Mouse (Mus musculus) gastrocnemius, postnatal 4 days (tissue): ENCODE measurements around the gene Ldlr. TPM values are rescaled to one million over a fixed set of nuclear protein-coding genes. Genes with fewer than 3 reads are reported as not detected.
"Not testable (repeated sequence)": the region's sequence is repeated elsewhere in the genome, so short reads cannot be mapped to it uniquely, and the experiment has no call there.

Source experiments
- DNase-seq, 2 experiments: peaks; one replicate each; pipeline ENCODE4 v3.0.0; 2021 to 2022; ENCODE audit warnings: low spot score in 2 of 2, mixed read lengths in 2 of 2
- long read RNA-seq, 2 experiments: library from polyadenylated mRNA; stranded (forward); transcript quantifications; one replicate each; pipeline ENCODE4 v2.0.0; 2021
- total RNA-seq, 2 experiments: library from RNA; stranded (reverse); gene quantifications; 2 replicates each; pipeline ENCODE4 v1.2.3; 2021

Ldlr gene
- total RNA-seq: 10 to 100 TPM; 25.6 to 37.2 TPM
- long read RNA-seq, experiment 1, full-length matches to known transcripts: 14 of 25 reads
- long read RNA-seq, experiment 1, partial matches to known transcripts: 3 of 25 reads
- long read RNA-seq, experiment 1, other reads (novel, unspliced or antisense): 8 of 25 reads
- long read RNA-seq, experiment 2, full-length matches to known transcripts: 23 of 33 reads
- long read RNA-seq, experiment 2, partial matches to known transcripts: 9 of 33 reads
- long read RNA-seq, experiment 2, other reads (novel, unspliced or antisense): 1 of 33 reads

- peak; percentile 75 to 91 for DNase-seq
These were observed at the start of gene Ldlr for GRCm38 (mm10) chr9:21723377-21724146. Ldlr (plus strand) TSS chr9:21723483.

- no peak for DNase-seq
These were observed 45.6 kb upstream of the Ldlr start for GRCm38 (mm10) chr9:21677706-21678105.

GRCm38 (mm10) chr9:21680448-21680847 lies 42.8 kb upstream of the Ldlr start:
- no peak for DNase-seq

DNA sequence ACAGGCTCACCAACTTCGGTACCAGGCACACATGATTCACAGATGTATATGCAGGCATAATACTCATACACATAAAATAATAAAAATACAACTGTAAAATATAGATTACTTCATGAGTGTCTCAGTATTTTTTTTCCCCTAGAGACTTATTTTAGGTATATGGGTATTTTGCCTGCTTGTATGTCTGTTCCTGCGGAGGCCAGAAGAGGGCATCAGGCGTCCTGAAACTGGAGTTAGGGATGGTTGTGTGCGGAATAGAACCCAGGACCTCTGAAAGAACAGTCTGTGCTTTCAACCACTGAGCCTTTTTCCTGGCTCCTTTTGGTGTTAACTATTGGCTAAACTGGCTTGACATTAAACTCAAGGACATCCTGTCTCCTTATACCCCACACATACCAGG lies 40.5 kb upstream of the Ldlr start:
- no peak for DNase-seq

- no peak for DNase-seq
These were observed 39.4 kb upstream of the Ldlr start for GRCm38 (mm10) chr9:21683897-21684296.

GRCm38 (mm10) chr9:21688554-21688953 lies 34.7 kb upstream of the Ldlr start:
- DNase-seq: no peak

DNA sequence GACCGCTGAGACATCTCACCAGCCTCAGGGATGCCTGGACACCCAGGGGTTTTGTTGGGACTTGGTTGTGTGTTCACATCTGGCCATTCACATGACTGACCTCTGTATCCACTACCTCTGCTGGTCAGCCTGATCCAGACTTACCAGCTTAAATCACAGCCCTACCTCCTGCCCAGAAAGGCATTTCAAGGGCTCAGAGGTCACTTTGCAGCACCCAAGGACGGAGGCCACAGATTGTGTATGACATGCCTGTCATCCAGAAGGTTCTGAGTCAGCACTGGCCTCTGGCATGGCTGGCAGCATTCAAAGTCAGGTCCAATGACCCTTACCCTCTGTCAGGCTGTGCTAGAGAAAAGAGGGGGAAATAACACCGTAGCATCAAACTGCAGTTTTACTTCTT lies 33.3 kb upstream of the Ldlr start:
- DNase-seq: no peak

- DNase-seq: peak in 1 of 2 experiments; percentile 32
These were observed 31.4 kb upstream of the Ldlr start for GRCm38 (mm10) chr9:21691862-21692261.

DNA sequence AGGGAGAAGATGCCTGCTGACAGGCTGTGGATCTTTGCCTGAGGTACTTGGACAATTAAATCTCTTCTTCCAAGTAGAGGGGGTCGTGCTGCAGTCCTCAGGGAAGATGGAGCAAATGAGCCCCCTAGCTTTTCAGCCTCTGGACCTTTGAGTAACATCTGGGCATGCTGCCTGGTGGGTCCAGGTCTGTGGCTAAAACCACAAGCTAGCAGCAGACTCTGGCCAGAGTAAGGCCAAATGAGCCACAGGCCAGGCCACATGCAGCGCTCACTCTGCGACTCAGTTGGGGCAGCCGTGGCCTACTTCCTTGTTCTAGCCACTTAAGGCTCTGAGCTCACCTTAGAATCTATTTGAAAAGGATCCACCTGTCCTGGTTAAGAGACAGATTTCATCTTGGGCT lies 30.8 kb upstream of the Ldlr start:
- no peak for DNase-seq

DNA sequence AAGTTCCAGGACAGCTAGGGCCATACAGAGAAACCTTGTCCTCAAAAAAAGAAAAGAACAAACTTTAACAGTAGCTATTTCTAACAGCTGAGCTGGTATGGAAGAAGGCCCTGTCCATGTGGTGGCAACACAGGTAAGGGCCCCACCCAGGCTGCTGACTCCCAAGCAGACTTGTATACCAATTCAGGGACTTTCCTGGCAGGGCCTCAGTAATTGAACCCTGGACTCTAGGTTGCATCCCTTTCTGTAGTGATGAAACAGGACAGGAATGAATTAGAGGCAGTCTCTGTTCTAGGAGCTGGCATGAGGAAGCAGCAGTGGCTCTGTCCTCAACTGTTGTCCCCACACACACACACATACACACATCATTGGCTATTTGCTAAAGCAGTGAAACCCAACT lies 29.2 kb upstream of the Ldlr start:
- DNase-seq: no peak

DNA sequence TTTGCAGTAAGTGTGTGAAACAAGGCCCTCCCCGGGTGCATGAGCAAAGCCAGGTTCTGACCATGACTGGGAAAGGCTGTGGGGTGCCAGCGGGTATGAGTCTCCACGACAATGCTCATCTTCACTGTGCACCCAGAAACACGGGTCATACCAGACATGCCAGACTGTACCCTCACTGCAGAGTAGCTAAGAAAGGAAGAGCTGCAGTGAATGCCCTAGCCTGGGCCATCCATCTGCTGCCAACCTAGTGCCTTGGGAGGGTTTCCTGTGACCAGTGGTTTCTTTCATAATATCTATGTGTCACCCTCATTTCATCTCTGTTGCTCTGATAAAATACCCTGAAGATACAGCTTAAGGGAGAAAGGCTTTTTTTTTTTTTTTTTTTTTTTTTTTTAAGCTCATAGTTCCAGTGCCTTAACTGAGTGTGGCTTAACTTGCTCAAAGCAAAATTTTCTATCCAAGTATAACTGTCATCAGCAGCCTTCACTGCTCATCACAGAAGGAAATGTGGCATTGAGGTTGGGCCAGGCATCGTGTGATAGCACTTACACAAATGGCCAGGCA lies 28.0 kb upstream of the Ldlr start:
- no peak for DNase-seq

- DNase-seq: no peak
These were observed 26.2 kb upstream of the Ldlr start for GRCm38 (mm10) chr9:21697121-21697520.

- not testable (repeated sequence) for DNase-seq
These were observed 24.0 kb upstream of the Ldlr start for GRCm38 (mm10) chr9:21699280-21699679.

GRCm38 (mm10) chr9:21701091-21701490 lies 22.2 kb upstream of the Ldlr start:
- DNase-seq: no peak

GRCm38 (mm10) chr9:21703494-21703893 lies 19.8 kb upstream of the Ldlr start:
- no peak for DNase-seq

DNA sequence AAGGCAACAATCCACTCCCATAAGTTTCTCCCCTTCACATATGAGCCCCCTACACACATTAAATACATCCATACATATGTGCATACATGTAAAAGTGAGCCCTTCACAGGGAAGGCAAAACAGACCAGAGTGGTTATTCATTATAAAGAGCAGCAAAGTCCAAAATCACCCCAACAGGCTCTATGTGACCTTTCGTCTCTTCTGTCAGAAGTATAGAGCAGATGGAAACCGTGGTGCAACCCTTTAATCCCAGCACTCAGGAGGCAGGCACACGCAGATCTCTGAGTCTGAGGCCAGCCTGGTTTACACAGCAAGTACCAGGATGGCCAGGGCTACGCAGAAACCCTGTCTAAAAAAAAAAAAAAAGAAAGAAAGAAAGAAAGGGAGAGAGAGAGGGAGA lies 17.2 kb upstream of the Ldlr start:
- DNase-seq: no peak

DNA sequence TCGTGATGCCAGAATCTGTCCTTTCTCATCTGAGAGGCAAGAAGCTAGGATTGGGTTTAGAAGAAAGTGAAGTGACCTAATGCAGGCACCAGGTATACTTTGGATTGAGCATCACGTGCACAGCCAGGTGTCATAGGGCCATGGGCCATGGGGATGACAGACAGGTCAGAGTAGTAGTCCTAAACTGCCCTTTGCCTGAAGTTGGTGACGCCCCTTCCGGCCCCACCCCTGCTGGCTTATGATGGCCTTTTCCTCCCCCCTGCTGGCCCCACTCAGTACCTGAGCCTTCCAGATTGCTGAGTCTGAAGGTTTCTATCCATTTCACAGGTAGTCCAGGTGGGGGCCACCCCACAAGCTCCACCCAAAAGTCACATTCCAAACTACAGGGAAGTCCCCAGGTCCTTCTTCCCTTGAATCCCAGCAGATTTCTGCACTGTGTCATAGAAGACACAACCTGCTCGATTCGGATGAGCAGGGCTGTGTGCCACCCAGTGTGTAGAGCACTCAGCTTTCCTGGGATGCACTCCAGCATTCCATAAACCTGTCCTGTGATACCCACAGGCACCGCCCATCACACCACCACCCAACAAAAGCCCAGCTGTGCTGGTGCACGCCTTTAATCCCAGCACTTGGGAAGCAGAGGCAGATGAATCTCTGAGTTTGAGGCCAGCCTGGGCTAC lies 16.6 kb upstream of the Ldlr start:
- no peak for DNase-seq

- no peak for DNase-seq
These were observed 13.9 kb upstream of the Ldlr start for GRCm38 (mm10) chr9:21709340-21709739.

GRCm38 (mm10) chr9:21715298-21715697 lies 8.0 kb upstream of the Ldlr start:
- no peak for DNase-seq

GRCm38 (mm10) chr9:21717015-21717414 lies 6.3 kb upstream of the Ldlr start:
- no peak for DNase-seq

- no peak for DNase-seq
These were observed 2.2 kb upstream of the Ldlr start for GRCm38 (mm10) chr9:21721036-21721435.

GRCm38 (mm10) chr9:21724147-21724536 lies 859 bp downstream of the Ldlr start:
- DNase-seq: peak; percentile 89 to 91
